Mouse (Mus musculus): ENCODE data around the gene Tnfsf13. TPM values are rescaled to one million over a fixed set of nuclear protein-coding genes. Genes with fewer than 3 reads are reported as not detected.

Tnfsf13 gene
- polyA plus RNA-seq, 1 experiment, result 23.9 TPM

DNA sequence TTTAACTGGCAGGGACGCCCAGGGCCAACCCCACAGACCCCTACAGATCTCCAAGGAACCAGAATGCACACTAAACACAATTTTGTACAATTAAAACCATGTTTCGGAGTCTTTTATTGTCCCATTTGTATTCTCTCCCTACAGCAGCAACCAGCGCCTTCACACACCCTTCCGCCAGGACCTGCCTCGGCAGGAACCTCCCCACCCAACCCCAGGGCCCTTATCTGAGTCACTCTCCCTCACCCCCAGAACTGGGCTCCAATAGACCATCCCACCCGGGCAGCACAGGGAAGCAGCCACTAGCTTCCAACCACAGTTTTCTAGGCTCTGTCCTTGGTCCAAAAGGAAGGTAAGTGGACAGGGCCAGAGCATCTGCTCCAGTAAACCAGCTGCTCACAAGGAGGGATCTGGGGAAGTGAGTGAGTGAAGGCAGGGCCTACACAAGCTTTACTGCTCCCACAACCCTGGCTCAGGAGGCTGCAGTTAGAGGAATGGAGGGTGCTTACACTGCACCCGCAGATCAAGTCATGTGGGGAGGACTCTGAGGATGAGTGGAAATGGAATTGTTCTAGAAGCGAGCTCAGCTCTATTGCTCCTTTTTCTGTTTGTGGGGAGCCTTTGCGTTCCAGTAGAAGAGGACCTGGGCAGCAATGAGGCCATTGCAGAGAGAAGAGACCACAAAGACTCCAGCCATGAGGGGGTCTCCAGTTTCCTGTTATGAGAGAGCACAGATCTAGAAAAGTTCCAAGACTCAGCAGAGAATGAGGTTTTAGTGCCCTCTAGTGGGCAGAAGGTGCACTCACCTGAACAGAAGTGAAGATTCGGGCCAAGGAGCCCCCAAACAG is 28.7 kb downstream of the Tnfsf13 start:
- peaks cover 12% of the 10 kb centered on the region for H3K4me1 ChIP-seq (ENCODE audit: control insufficient read depth, insufficient read depth, low read length)
- TF ChIP-seq CTCF (IDR thresholded peaks at IDR 0.05; ENCODE audit: low read depth, low read length) (peak; percentile 73), POLR2A (IDR thresholded peaks at IDR 0.05; ENCODE audit: borderline replicate concordance, low read depth, low read length) (no peak)
- H3K27ac ChIP-seq (ENCODE audit: insufficient read depth, low read depth, low read length), result no peak overlapping the region
- H3K4me3 ChIP-seq (ENCODE audit: insufficient read depth, low read length), result no peak overlapping the region

DNA sequence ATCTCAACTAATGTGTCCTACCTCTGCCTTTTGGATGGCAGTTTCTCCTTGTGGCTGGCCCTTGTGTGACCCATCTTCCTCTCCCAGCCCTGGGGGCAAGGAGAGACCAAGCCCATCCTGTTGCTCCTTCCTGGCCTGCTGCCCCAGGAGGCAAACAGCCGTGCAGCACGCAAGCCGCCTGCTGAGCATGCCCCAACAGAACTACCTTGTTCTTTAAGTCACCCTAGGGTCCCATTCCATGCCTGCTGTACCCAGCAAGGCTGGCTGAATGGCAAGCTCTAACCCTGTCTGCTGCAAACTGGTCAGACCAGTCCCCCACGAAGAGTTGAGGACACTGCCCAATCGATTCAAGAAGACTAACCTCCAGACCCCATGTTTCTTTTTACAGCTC is 29.5 kb downstream of the Tnfsf13 start:
- TF ChIP-seq CTCF (IDR thresholded peaks at IDR 0.05; ENCODE audit: low read depth, low read length) (no peak), POLR2A (IDR thresholded peaks at IDR 0.05; ENCODE audit: borderline replicate concordance, low read depth, low read length) (no peak)
- H3K27ac ChIP-seq (ENCODE audit: insufficient read depth, low read depth, low read length), result no peak overlapping the region
- peaks cover 12% of the 10 kb centered on the region for H3K4me1 ChIP-seq (ENCODE audit: control insufficient read depth, insufficient read depth, low read length)
- H3K4me3 ChIP-seq (ENCODE audit: insufficient read depth, low read length), result no peak overlapping the region

DNA sequence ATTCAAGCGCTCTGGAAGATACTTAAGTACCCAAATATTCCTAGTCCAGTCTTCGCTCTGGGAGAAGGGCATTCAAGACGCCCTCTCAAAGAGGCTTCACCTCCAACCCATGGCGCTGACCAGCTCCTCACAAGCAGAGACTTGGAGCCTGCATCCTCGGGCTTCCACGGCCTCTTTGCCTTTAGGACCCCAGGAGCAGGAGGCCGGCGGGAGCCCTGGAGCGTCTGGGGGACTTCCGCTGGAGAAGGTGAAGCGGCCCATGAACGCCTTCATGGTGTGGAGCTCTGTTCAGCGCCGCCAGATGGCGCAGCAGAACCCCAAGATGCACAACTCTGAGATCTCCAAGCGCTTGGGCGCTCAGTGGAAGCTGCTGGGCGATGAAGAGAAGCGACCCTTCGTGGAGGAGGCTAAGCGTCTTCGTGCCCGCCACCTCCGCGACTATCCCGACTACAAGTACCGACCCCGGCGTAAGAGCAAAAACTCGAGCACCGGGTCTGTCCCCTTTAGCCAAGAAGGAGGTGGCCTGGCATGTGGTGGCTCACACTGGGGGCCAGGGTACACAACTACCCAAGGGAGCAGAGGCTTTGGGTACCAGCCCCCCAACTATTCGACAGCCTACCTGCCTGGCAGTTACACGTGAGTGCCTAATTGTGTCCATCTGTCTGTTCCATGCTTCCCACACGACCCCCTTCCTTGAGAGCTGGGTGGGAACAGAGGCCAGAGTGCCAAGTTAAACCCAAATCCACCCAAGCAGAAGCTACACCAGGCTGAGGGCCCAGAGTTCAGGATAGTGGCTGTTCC is 30.1 kb downstream of the Tnfsf13 start, which contains the start of gene Sox15:
Gene Sox15, plus strand, starts transcription at position 51 of the 801 bp plus-strand sequence.
- peaks cover 12% of the 10 kb centered on the region for H3K4me1 ChIP-seq (ENCODE audit: control insufficient read depth, insufficient read depth, low read length)
- H3K4me3 ChIP-seq (ENCODE audit: insufficient read depth, low read length), result no peak within 1 kb of the TSS
- peak within 1 kb of the TSS; percentile 64 for H3K27ac ChIP-seq (ENCODE audit: insufficient read depth, low read depth, low read length)
- TF ChIP-seq POLR2A (IDR thresholded peaks at IDR 0.05; ENCODE audit: borderline replicate concordance, low read depth, low read length), result no peak
- no peak for TF ChIP-seq CTCF (IDR thresholded peaks at IDR 0.05; ENCODE audit: low read depth, low read length)

DNA sequence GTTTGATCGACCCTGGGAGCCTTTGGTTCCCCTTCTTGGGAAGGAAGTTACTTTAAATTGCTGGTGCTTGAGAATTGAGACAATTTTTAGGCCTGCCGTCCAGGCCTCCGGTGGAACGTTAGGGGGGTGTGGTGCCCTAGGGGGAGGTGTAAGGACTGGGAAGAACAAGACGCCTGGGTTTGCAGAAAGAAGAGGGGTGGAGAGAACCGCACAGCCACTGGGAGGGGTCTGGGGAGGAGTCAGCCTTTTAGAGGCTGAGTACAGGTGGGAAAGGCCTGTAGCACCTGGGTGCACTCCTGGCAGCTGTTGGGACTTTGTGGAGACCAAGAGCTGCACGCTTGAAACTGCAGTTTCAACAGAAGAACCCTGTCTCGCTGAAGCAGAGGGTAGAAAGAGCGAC is 30.8 kb downstream of the Tnfsf13 start:
- peaks cover 12% of the 10 kb centered on the region for H3K4me1 ChIP-seq (ENCODE audit: control insufficient read depth, insufficient read depth, low read length)
- no peak overlapping the region for H3K4me3 ChIP-seq (ENCODE audit: insufficient read depth, low read length)
- TF ChIP-seq CTCF (IDR thresholded peaks at IDR 0.05; ENCODE audit: low read depth, low read length), result no peak
- TF ChIP-seq POLR2A (IDR thresholded peaks at IDR 0.05; ENCODE audit: borderline replicate concordance, low read depth, low read length), result no peak
- H3K27ac ChIP-seq (ENCODE audit: insufficient read depth, low read depth, low read length), result peak overlapping the region; percentile 64

DNA sequence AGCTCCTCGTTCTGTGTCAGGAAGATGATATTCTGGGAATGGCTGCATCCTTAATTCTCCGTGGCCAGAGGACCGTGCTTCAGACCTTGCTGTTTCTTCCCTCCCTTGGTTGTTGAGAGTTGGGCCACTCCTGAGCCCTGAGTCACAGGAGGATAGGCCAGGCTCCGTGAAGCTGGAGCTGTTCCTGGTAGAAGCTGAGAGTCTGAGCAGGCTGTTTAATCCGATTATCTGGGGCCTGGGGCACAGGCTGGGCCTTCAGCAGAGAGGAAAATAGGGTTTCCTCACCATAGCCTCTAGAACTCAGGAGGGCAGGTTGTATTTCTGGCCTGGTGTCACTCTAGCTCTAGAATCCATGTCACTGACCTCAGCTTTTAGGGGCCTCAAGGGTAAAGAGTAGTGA is 32.2 kb downstream of the Tnfsf13 start:
- H3K4me3 ChIP-seq (ENCODE audit: insufficient read depth, low read length), result no peak overlapping the region
- H3K27ac ChIP-seq (ENCODE audit: insufficient read depth, low read depth, low read length), result no peak overlapping the region
- peaks cover 12% of the 10 kb centered on the region for H3K4me1 ChIP-seq (ENCODE audit: control insufficient read depth, insufficient read depth, low read length)
- TF ChIP-seq CTCF (IDR thresholded peaks at IDR 0.05; ENCODE audit: low read depth, low read length) (no peak), POLR2A (IDR thresholded peaks at IDR 0.05; ENCODE audit: borderline replicate concordance, low read depth, low read length) (no peak)

DNA sequence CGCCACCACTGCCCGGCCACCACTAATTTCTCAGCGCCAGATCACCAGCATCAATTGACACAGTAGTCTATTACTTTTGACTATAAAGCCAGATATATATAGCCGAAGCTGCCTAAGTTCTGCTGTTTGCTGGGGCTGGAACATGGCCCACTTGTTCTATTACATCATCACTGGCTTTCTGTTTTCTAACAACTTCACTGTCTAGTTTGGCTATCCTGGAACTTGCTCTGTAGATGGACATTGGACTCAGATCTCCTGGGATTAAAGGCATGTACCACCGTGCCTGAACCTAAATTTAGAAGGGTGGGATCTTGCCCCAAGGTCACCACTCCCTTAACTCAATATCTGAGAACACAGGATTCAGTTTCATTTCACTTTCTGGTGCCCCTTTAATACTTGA is 39.7 kb downstream of the Tnfsf13 start:
- H3K27ac ChIP-seq (ENCODE audit: insufficient read depth, low read depth, low read length), result no peak overlapping the region
- no peaks in the 10 kb centered on the region for H3K4me1 ChIP-seq (ENCODE audit: control insufficient read depth, insufficient read depth, low read length)
- TF ChIP-seq CTCF (IDR thresholded peaks at IDR 0.05; ENCODE audit: low read depth, low read length), result no peak
- no peak for TF ChIP-seq POLR2A (IDR thresholded peaks at IDR 0.05; ENCODE audit: borderline replicate concordance, low read depth, low read length)
- no peak overlapping the region for H3K4me3 ChIP-seq (ENCODE audit: insufficient read depth, low read length)

DNA sequence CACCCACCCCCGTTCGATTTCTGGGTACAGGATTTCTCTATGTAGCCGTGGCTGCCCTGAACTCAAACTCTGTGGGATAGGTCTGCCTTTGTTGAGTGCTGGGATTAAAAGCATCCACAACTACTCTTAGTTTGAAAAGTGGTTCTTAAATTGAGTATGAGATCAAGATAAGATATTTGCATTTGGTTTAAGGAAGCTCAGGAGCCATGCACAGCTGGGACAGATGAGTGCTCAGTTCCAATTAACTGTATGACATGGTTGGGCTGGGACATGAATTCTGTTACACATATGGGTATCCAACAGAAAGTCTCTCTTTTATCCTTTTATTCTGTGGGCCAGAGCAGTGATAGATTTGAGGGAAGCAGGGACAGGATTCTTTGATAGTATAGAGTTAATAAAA is 50.1 kb downstream of the Tnfsf13 start:
- Histone ChIP-seq H3K4me3 (ENCODE audit: insufficient read depth, low read length) (no peak overlapping the region), H3K4me1 (ENCODE audit: control insufficient read depth, insufficient read depth, low read length) (peaks cover 11% of the 10 kb centered on the region), H3K27ac (ENCODE audit: insufficient read depth, low read depth, low read length) (no peak overlapping the region)
- TF ChIP-seq CTCF (IDR thresholded peaks at IDR 0.05; ENCODE audit: low read depth, low read length), result no peak
- TF ChIP-seq POLR2A (IDR thresholded peaks at IDR 0.05; ENCODE audit: borderline replicate concordance, low read depth, low read length), result no peak

DNA sequence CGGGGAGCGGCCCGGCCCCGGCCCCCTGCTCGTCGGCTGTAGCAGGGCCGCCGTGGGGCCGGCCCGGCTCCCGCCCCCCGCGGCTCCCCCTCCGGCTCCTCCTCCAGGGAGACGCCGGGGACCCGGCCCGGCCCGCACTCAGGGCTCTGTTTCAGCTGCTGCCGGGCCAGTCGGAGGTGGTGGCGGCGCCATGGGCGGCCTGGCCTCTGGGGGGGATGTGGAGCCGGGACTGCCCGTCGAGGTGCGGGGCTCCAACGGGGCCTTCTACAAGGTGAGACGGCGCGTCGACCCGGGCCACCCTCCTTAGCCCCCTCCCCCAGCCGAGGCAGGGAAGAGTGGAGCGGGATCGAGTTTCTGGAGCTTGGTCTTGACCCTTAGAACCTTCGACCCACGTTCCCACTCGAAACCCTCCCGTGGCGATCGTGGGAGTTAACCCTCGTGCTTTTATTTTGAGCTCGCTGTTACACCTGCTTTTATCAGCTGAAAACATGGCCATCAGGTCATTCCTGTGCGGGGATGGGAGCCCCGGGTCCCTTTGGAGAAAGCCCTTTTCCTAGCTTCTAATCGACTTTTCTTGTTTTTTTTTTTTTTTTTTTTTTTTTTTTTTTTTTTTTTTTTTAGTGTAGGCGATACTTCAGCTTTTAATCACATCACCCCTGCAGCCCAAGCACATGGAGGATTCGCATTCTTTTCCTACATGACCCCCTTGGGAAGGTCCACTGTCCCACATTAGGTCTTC is 52.3 kb downstream of the Tnfsf13 start:
- H3K4me1 ChIP-seq (ENCODE audit: control insufficient read depth, insufficient read depth, low read length), result peaks cover 16% of the 10 kb centered on the region
- no peak for TF ChIP-seq CTCF (IDR thresholded peaks at IDR 0.05; ENCODE audit: low read depth, low read length)
- TF ChIP-seq POLR2A (IDR thresholded peaks at IDR 0.05; ENCODE audit: borderline replicate concordance, low read depth, low read length), result no peak
- H3K4me3 ChIP-seq (ENCODE audit: insufficient read depth, low read length), result peak overlapping the region; percentile 74
- H3K27ac ChIP-seq (ENCODE audit: insufficient read depth, low read depth, low read length), result peak overlapping the region; percentile 61

Other genes with a start within 250 kb of the Tnfsf13 start
- gene Dnah2, start 136.7 kb downstream of the Tnfsf13 start, polyA plus RNA-seq (2012; ENCODE audit: insufficient read depth, insufficient read length, missing spikeins), result 0.72 and 0.76 TPM in 2 replicates
- 0.33 TPM in 1 of 2 replicates, not detected in the other for gene Efnb3, start 125.6 kb downstream of the Tnfsf13 start, polyA plus RNA-seq (2012; ENCODE audit: insufficient read depth, insufficient read length, missing spikeins)
- gene Wrap53, start 105.5 kb downstream of the Tnfsf13 start, polyA plus RNA-seq (2012; ENCODE audit: insufficient read depth, insufficient read length, missing spikeins), result 8.2 and 8.8 TPM in 2 replicates
- gene Trp53, start 105.4 kb downstream of the Tnfsf13 start, polyA plus RNA-seq (2012; ENCODE audit: insufficient read depth, insufficient read length, missing spikeins), result 76.1 and 79.7 TPM in 2 replicates
- gene Atp1b2, start 79.8 kb downstream of the Tnfsf13 start, polyA plus RNA-seq (2012; ENCODE audit: insufficient read depth, insufficient read length, missing spikeins), result not detected in 2 replicates
- gene Shbg, start 67.9 kb downstream of the Tnfsf13 start, polyA plus RNA-seq (2012; ENCODE audit: insufficient read depth, insufficient read length, missing spikeins), result not detected in 2 replicates
- 2.5 and 4.3 TPM in 2 replicates for gene Sat2, start 63.8 kb downstream of the Tnfsf13 start, polyA plus RNA-seq (2012; ENCODE audit: insufficient read depth, insufficient read length, missing spikeins)
- gene Fxr2, start 52.8 kb downstream of the Tnfsf13 start, polyA plus RNA-seq (2012; ENCODE audit: insufficient read depth, insufficient read length, missing spikeins), result 54.1 and 64.6 TPM in 2 replicates
- gene Sox15, start 30.5 kb downstream of the Tnfsf13 start, polyA plus RNA-seq (2012; ENCODE audit: insufficient read depth, insufficient read length, missing spikeins), result not detected in 2 replicates
- 64.2 and 68.9 TPM in 2 replicates for gene Mpdu1, start 23.1 kb downstream of the Tnfsf13 start, polyA plus RNA-seq (2012; ENCODE audit: insufficient read depth, insufficient read length, missing spikeins)
- gene Cd68, start 19.6 kb downstream of the Tnfsf13 start, polyA plus RNA-seq (2012; ENCODE audit: insufficient read depth, insufficient read length, missing spikeins), result 1,401 and 1,598 TPM in 2 replicates
- gene Eif4a1, start 13.4 kb downstream of the Tnfsf13 start, polyA plus RNA-seq (2012; ENCODE audit: insufficient read depth, insufficient read length, missing spikeins), result 303 and 319 TPM in 2 replicates
- gene Senp3, start 3.7 kb downstream of the Tnfsf13 start, polyA plus RNA-seq (2012; ENCODE audit: insufficient read depth, insufficient read length, missing spikeins), result 120 and 131 TPM in 2 replicates
- gene Tnfsf12, start 10.1 kb upstream of the Tnfsf13 start, polyA plus RNA-seq (2012; ENCODE audit: insufficient read depth, insufficient read length, missing spikeins), result 97.6 and 101 TPM in 2 replicates
- gene Tnfsfm13, start 10.3 kb upstream of the Tnfsf13 start, polyA plus RNA-seq (2012; ENCODE audit: insufficient read depth, insufficient read length, missing spikeins), result 43.9 and 59.4 TPM in 2 replicates
- 46.5 and 69.7 TPM in 2 replicates for gene Polr2a, start 72.9 kb upstream of the Tnfsf13 start, polyA plus RNA-seq (2012; ENCODE audit: insufficient read depth, insufficient read length, missing spikeins)
- gene Slc35g3, start 76.2 kb upstream of the Tnfsf13 start, polyA plus RNA-seq (2012; ENCODE audit: insufficient read depth, insufficient read length, missing spikeins), result not detected in 2 replicates
- 28.8 and 38.2 TPM in 2 replicates for gene Zbtb4, start 80.1 kb upstream of the Tnfsf13 start, polyA plus RNA-seq (2012; ENCODE audit: insufficient read depth, insufficient read length, missing spikeins)
- 1.0 and 1.8 TPM in 2 replicates for gene Chrnb1, start 110.2 kb upstream of the Tnfsf13 start, polyA plus RNA-seq (2012; ENCODE audit: insufficient read depth, insufficient read length, missing spikeins)
- 27.9 and 29.7 TPM in 2 replicates for gene Fgf11, start 116.1 kb upstream of the Tnfsf13 start, polyA plus RNA-seq (2012; ENCODE audit: insufficient read depth, insufficient read length, missing spikeins)
- not detected in 2 replicates for gene Tmem102, start 119.8 kb upstream of the Tnfsf13 start, polyA plus RNA-seq (2012; ENCODE audit: insufficient read depth, insufficient read length, missing spikeins)
- gene Gm39566, start 129.5 kb upstream of the Tnfsf13 start, polyA plus RNA-seq (2012; ENCODE audit: insufficient read depth, insufficient read length, missing spikeins), result not detected in 2 replicates
- not detected in 2 replicates for gene Spem2, start 132.7 kb upstream of the Tnfsf13 start, polyA plus RNA-seq (2012; ENCODE audit: insufficient read depth, insufficient read length, missing spikeins)
- not detected in 2 replicates for gene Spem1, start 136.4 kb upstream of the Tnfsf13 start, polyA plus RNA-seq (2012; ENCODE audit: insufficient read depth, insufficient read length, missing spikeins)
- 9.9 and 10.9 TPM in 2 replicates for gene Nlgn2, start 152.0 kb upstream of the Tnfsf13 start, polyA plus RNA-seq (2012; ENCODE audit: insufficient read depth, insufficient read length, missing spikeins)
- gene Tmem256, start 152.7 kb upstream of the Tnfsf13 start, polyA plus RNA-seq (2012; ENCODE audit: insufficient read depth, insufficient read length, missing spikeins), result 253 and 279 TPM in 2 replicates
- gene Plscr3, start 160.6 kb upstream of the Tnfsf13 start, polyA plus RNA-seq (2012; ENCODE audit: insufficient read depth, insufficient read length, missing spikeins), result 58.6 and 68.1 TPM in 2 replicates
- not detected in 2 replicates for gene Tnk1, start 172.9 kb upstream of the Tnfsf13 start, polyA plus RNA-seq (2012; ENCODE audit: insufficient read depth, insufficient read length, missing spikeins)
- gene Tmem95, start 192.2 kb upstream of the Tnfsf13 start, polyA plus RNA-seq (2012; ENCODE audit: insufficient read depth, insufficient read length, missing spikeins), result not detected in 2 replicates
- 6.3 and 7.1 TPM in 2 replicates for gene Kctd11, start 195.6 kb upstream of the Tnfsf13 start, polyA plus RNA-seq (2012; ENCODE audit: insufficient read depth, insufficient read length, missing spikeins)
- gene Acap1, start 209.8 kb upstream of the Tnfsf13 start, polyA plus RNA-seq (2012; ENCODE audit: insufficient read depth, insufficient read length, missing spikeins), result 0.66 TPM in 1 of 2 replicates, not detected in the other
- 1.4 TPM in 1 of 2 replicates, not detected in the other for gene 2810408A11Rik, start 215.2 kb upstream of the Tnfsf13 start, polyA plus RNA-seq (2012; ENCODE audit: insufficient read depth, insufficient read length, missing spikeins)
- gene Neurl4, start 215.3 kb upstream of the Tnfsf13 start, polyA plus RNA-seq (2012; ENCODE audit: insufficient read depth, insufficient read length, missing spikeins), result 15.8 and 16.9 TPM in 2 replicates
- 92.8 and 103 TPM in 2 replicates for gene Gps2, start 228.1 kb upstream of the Tnfsf13 start, polyA plus RNA-seq (2012; ENCODE audit: insufficient read depth, insufficient read length, missing spikeins)
- gene Eif5a, start 236.2 kb upstream of the Tnfsf13 start, polyA plus RNA-seq (2012; ENCODE audit: insufficient read depth, insufficient read length, missing spikeins), result 326 and 347 TPM in 2 replicates

Measured in bone marrow macrophage, adult 2 months (primary cell).